Comparison of ENCODE assay signal across 15 mouse cellular contexts in genomic region chr11:59260706-59261493, GRCm38 (mm10). TPM values are rescaled to one million over a fixed set of nuclear protein-coding genes. Genes with fewer than 3 reads are reported as not detected.
DNase-seq lines count a peak whose midpoint lies in the region; ATAC-seq and TF ChIP-seq lines count a peak whose summit lies in the region.
"Had no signal": no experiment of that assay in that cellular context is flagged by ENCODE, and none has a peak within 500 bp of the region (broad histone marks: within the 10 kb centered on the region; RNA-seq: fewer than 3 reads in every experiment).

No protein-coding gene starts in this region.

- H3K27ac ChIP-seq in liver, embryonic 11.5 days (ENCODE audit: low read depth, low read length) = peak overlapping the region; percentile 48
- no peak overlapping the region for H3K27ac ChIP-seq in midbrain, postnatal 0 days (ENCODE audit: low read depth, low read length)
- H3K27ac ChIP-seq in heart, adult 2 months = no peak overlapping the region
- H3K27ac ChIP-seq: hindbrain, embryonic 13.5 days; kidney, postnatal 0 days had no signal

- peak overlapping the region; percentile 58 for H3K4me2 ChIP-seq in liver, embryonic 11.5 days
- H3K4me2 ChIP-seq in midbrain, postnatal 0 days (ENCODE audit: low read depth, low read length, poor library complexity, severe bottlenecking) = no peak overlapping the region
- H3K4me2 ChIP-seq: hindbrain, embryonic 13.5 days had no signal

- no peak for TF ChIP-seq EP300 in heart, adult 2 months (IDR thresholded peaks at IDR 0.05; ENCODE audit: insufficient read depth, low read depth, low read length)

- H3K36me3 ChIP-seq in liver, embryonic 11.5 days (ENCODE audit: control insufficient read depth, insufficient read depth, low read length) = no peaks in the 10 kb centered on the region
- H3K36me3 ChIP-seq in midbrain, postnatal 0 days (ENCODE audit: insufficient read depth, low read length) = no peaks in the 10 kb centered on the region
- no peaks in the 10 kb centered on the region for H3K36me3 ChIP-seq in heart, adult 2 months (ENCODE audit: control insufficient read depth, insufficient read depth, low read length)
- H3K36me3 ChIP-seq: hindbrain, embryonic 13.5 days had no signal

- H3K9me3 ChIP-seq in liver, embryonic 11.5 days (ENCODE audit: control insufficient read depth, low read length) = no peaks in the 10 kb centered on the region
- no peaks in the 10 kb centered on the region for H3K9me3 ChIP-seq in midbrain, postnatal 0 days (ENCODE audit: low read length)
- H3K9me3 ChIP-seq: hindbrain, embryonic 13.5 days had no signal

- peak; percentile 58 for DNase-seq in ovary, postnatal 36 days (ENCODE audit: low spot score)
- DNase-seq in ovary, postnatal 14 days (ENCODE audit: low spot score) = no peak
- DNase-seq in liver, embryonic 11.5 days (ENCODE audit: low spot score) = peak; percentile 46
- DNase-seq in lung, postnatal 14 days = peak; percentile 43
- peak; percentile 18 for DNase-seq in yolk sac, embryonic 10.5 days (ENCODE audit: low spot score)
- DNase-seq in midbrain, postnatal 0 days (ENCODE audit: low spot score) = no peak
- no peak for DNase-seq in heart, adult 2 months
- no peak for DNase-seq in right cerebral cortex, adult 2 months (ENCODE audit: low spot score in 2 of 2)
- DNase-seq: forebrain, postnatal 0 days; left cerebral cortex, postnatal 4 days had no signal

- peaks cover 54% of the 10 kb centered on the region for H3K27me3 ChIP-seq in liver, embryonic 11.5 days (replicated peaks; ENCODE audit: control insufficient read depth, insufficient read depth, low read length)
- H3K27me3 ChIP-seq in midbrain, postnatal 0 days (ENCODE audit: insufficient read depth, low read length) = peaks cover 16% of the 10 kb centered on the region
- H3K27me3 ChIP-seq in heart, adult 2 months (ENCODE audit: control insufficient read depth, insufficient read depth, low read length) = peaks cover 12% of the 10 kb centered on the region; the same call in 1 of the 2 replicates

- 51% methylated on average over 10 of the region's 10 CpGs for WGBS in liver, embryonic 11.5 days
- 89% methylated on average over 10 of the region's 10 CpGs for WGBS in midbrain, postnatal 0 days
- 58% methylated on average over 10 of the region's 10 CpGs for WGBS in heart, adult 2 months

- no peak for TF ChIP-seq POLR2A in heart, adult 2 months (IDR thresholded peaks at IDR 0.05; ENCODE audit: insufficient read depth, low read depth, low read length)

- H3K9ac ChIP-seq in liver, embryonic 11.5 days (ENCODE audit: low read depth, low read length) = no peak overlapping the region
- no peak overlapping the region for H3K9ac ChIP-seq in midbrain, postnatal 0 days (replicated peaks; ENCODE audit: low read length, poor library complexity, severe bottlenecking)
- no peak overlapping the region for H3K9ac ChIP-seq in heart, adult 2 months (ENCODE audit: low read depth, low read length)
- H3K9ac ChIP-seq: forebrain, postnatal 0 days; hindbrain, embryonic 13.5 days had no signal

- peaks cover 30% of the 10 kb centered on the region for H3K4me1 ChIP-seq in liver, embryonic 11.5 days (replicated peaks; ENCODE audit: control insufficient read depth, insufficient read depth, low read length)
- H3K4me1 ChIP-seq in midbrain, postnatal 0 days (ENCODE audit: insufficient read depth, low read length) = 0 out of 2 replicates have a peak, but pooled peaks cover 3% of the 10 kb centered on the region
- H3K4me1 ChIP-seq in heart, adult 2 months (ENCODE audit: control insufficient read depth, insufficient read depth, low read length) = peaks cover 3% of the 10 kb centered on the region

- intact Hi-C loops in heart, adult 2 months (cut with DNase I) = no loop called here

- H3K79me2 ChIP-seq in heart, adult 2 months (replicated peaks; ENCODE audit: control insufficient read depth, insufficient read depth, low read length) = no peaks in the 10 kb centered on the region

- ATAC-seq in liver, embryonic 11.5 days (replicated peaks; ENCODE audit: low FRiP score) = peak; percentile 99
- ATAC-seq in midbrain, postnatal 0 days (ENCODE audit: low FRiP score) = no peak
- ATAC-seq: forebrain, postnatal 0 days; midbrain, embryonic 16.5 days had no signal

- no peak for TF ChIP-seq CTCF in midbrain, postnatal 0 days (IDR thresholded peaks at IDR 0.05)
- no peak for TF ChIP-seq CTCF in heart, adult 2 months (IDR thresholded peaks at IDR 0.05)

- H3K4me3 ChIP-seq in liver, embryonic 11.5 days (ENCODE audit: low read depth, low read length) = no peak overlapping the region
- H3K4me3 ChIP-seq in midbrain, postnatal 0 days (ENCODE audit: low read depth, low read length) = no peak overlapping the region
- no peak overlapping the region for H3K4me3 ChIP-seq in heart, adult 2 months
- H3K4me3 ChIP-seq: hindbrain, embryonic 13.5 days had no signal

RNA-seq across cellular contexts. Expression of gene Wnt3a, which starts 29.7 kb away (rescaled TPM):
- polyA plus RNA-seq in liver, embryonic 11.5 days (2014; fragmentation: Nextera tagmentation; extraction: Ambion mirVana) = not detected in 2 replicates
- total RNA-seq in midbrain, postnatal 0 days (2014; rRNA removed) = 0.16 TPM in 1 of 2 replicates, not detected in the other
- polyA plus RNA-seq in midbrain, postnatal 0 days (2015; fragmentation: Nextera tagmentation; extraction: Ambion mirVana) = 0.10 TPM in 1 of 2 replicates, not detected in the other
- not detected for total RNA-seq in heart, adult 2 months (2021)
- not detected in 2 replicates for polyA plus RNA-seq in heart, adult 2 months (2012; rRNA removed)
- total RNA-seq: heart, adult 8-10 months; left cerebral cortex, postnatal 4 days; neutrophil, adult 5-6 weeks had no signal
- polyA plus RNA-seq: kidney, postnatal 0 days had no signal

RNA-seq across cellular contexts. Expression of gene Arf1, which starts 32.8 kb away (rescaled TPM):
- polyA plus RNA-seq in liver, embryonic 11.5 days (2014; fragmentation: Nextera tagmentation; extraction: Ambion mirVana) = 505 and 548 TPM in 2 replicates
- 372 and 409 TPM in 2 replicates for total RNA-seq in midbrain, postnatal 0 days (2014; rRNA removed)
- 626 and 656 TPM in 2 replicates for polyA plus RNA-seq in midbrain, postnatal 0 days (2015; fragmentation: Nextera tagmentation; extraction: Ambion mirVana)
- total RNA-seq in heart, adult 2 months (2021) = 100 to 1,000 TPM; 245 to 274 TPM
- 345 and 383 TPM in 2 replicates for polyA plus RNA-seq in heart, adult 2 months (2012; rRNA removed)

RNA-seq across cellular contexts. Expression of gene Wnt9a, which starts 45.8 kb away (rescaled TPM):
- 0.56 and 0.82 TPM in 2 replicates for polyA plus RNA-seq in liver, embryonic 11.5 days (2014; fragmentation: Nextera tagmentation; extraction: Ambion mirVana)
- 4.2 and 5.6 TPM in 2 replicates for total RNA-seq in midbrain, postnatal 0 days (2014; rRNA removed)
- polyA plus RNA-seq in midbrain, postnatal 0 days (2015; fragmentation: Nextera tagmentation; extraction: Ambion mirVana) = 2.3 and 2.9 TPM in 2 replicates
- total RNA-seq in heart, adult 2 months (2021) = 1 to 10 TPM; 4.3 to 4.6 TPM
- polyA plus RNA-seq in heart, adult 2 months (2012; rRNA removed) = 4.6 and 7.2 TPM in 2 replicates
- total RNA-seq: neutrophil, adult 5-6 weeks had no signal

RNA-seq across cellular contexts. Expression of gene 2310033P09Rik, which starts 52.8 kb away (rescaled TPM):
- polyA plus RNA-seq in liver, embryonic 11.5 days (2014; fragmentation: Nextera tagmentation; extraction: Ambion mirVana) = 38.4 and 41.3 TPM in 2 replicates
- 7.0 and 7.3 TPM in 2 replicates for total RNA-seq in midbrain, postnatal 0 days (2014; rRNA removed)
- polyA plus RNA-seq in midbrain, postnatal 0 days (2015; fragmentation: Nextera tagmentation; extraction: Ambion mirVana) = 25.5 and 28.3 TPM in 2 replicates
- total RNA-seq in heart, adult 2 months (2021) = 1 to 10 TPM; 8.4 to 9.4 TPM
- polyA plus RNA-seq in heart, adult 2 months (2012; rRNA removed) = 10.7 and 12.1 TPM in 2 replicates

RNA-seq across cellular contexts. Expression of gene Mrpl55, which starts 58.6 kb away (rescaled TPM):
- polyA plus RNA-seq in liver, embryonic 11.5 days (2014; fragmentation: Nextera tagmentation; extraction: Ambion mirVana) = 104 and 106 TPM in 2 replicates
- total RNA-seq in midbrain, postnatal 0 days (2014; rRNA removed) = 65.0 and 80.6 TPM in 2 replicates
- polyA plus RNA-seq in midbrain, postnatal 0 days (2015; fragmentation: Nextera tagmentation; extraction: Ambion mirVana) = 104 and 112 TPM in 2 replicates
- 100 to 1,000 TPM; 113 to 117 TPM for total RNA-seq in heart, adult 2 months (2021)
- polyA plus RNA-seq in heart, adult 2 months (2012; rRNA removed) = 78.1 and 110 TPM in 2 replicates

Comparison
In these comparisons a context has a peak if more than half of its experiments do, and no peak if none do; other contexts are left out.
1. DNase-seq: peak in ovary, postnatal 36 days (single experiment), liver, embryonic 11.5 days (single experiment), lung, postnatal 14 days (single experiment) and yolk sac, embryonic 10.5 days (single experiment); none in ovary, postnatal 14 days (single experiment), midbrain, postnatal 0 days (single experiment), heart, adult 2 months (0 of 2) and right cerebral cortex, adult 2 months (0 of 2).